Mouse (Mus musculus): ENCODE measurements around the gene Fbxo7.

DNA sequence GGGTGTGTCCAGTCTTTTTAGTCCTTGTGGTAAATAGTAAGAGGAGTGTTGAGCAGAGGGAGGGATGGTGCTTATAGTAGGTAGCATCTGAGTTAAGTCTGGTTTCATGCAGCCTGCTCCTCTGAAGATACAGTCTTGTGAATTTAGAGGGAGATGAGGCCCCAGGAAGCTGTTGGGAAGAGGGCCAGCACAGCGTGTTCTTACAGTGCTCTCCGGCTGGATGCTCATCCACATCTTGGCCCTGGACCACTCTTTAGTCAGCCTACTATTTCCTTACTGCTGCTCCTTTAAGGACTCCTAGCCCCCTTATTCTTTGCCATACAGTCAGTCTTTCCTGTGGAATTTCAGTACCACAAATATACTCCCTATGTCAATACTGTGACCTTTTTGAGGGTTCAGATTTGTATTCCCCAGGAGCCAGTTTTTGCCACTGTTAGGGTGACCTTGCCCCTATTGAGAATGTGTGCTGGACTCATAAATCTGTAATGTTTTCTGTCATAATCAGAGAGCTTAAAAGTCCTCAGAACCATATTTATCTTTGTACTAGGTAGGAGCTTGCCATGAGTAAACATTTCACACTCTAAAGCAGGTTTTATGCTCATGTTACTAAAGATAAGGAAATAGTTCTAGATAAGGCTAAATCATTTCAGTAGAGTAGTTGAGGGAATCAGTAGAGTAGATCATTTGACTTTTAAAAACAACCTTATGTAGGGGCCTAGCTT lies 12.4 kb downstream of the Fbxo7 start:
- TF ChIP-seq CTCF (IDR thresholded peaks at IDR 0.05) (no peak), EP300 (IDR thresholded peaks at IDR 0.05) (no peak; the same call in 1 of the 2 replicates)

Data from lung, postnatal 0 days (tissue).